Mouse (Mus musculus): ENCODE data around the gene 2210016L21Rik. TPM values are rescaled to one million over a fixed set of nuclear protein-coding genes. Genes with fewer than 3 reads are reported as not detected.

Gene 2210016L21Rik
- polyA plus RNA-seq, 1 experiment from 2014 or later, result 62.7 TPM

DNA sequence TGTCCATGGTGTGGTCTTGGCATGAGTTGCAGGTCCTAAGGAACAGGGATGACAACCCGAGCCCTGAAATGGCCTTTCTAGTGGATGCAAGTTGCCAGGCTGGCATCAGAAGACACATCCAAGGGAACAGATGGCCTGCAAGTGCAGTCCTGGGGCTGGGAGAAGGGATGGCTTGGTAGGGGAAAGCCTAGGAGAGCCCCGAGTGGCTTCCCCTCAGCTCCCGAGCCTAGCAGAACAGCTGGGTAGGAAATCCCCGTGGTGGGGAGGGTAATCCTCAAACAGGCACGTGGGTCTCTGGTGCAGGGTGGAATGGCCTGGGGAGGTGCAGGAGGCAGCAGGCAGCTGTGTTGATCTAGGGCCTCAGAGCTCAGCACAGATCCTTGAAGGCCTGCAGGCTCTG is 7.4 kb downstream of the 2210016L21Rik start:
- peaks cover 9% of the 10 kb centered on the region for H3K4me1 ChIP-seq (replicated peaks)
- no peaks in the 10 kb centered on the region for H3K9me3 ChIP-seq
- no peak overlapping the region for H3K4me3 ChIP-seq (replicated peaks)
- H3K9ac ChIP-seq, result no peak overlapping the region
- ATAC-seq, result no peak
- 45% methylated on average over 5 of the region's 5 CpGs for WGBS
- H3K27me3 ChIP-seq (replicated peaks), result no peaks in the 10 kb centered on the region
- peaks cover 26% of the 10 kb centered on the region for H3K36me3 ChIP-seq
- no peak overlapping the region for H3K27ac ChIP-seq
- H3K4me2 ChIP-seq (replicated peaks), result no peak overlapping the region

DNA sequence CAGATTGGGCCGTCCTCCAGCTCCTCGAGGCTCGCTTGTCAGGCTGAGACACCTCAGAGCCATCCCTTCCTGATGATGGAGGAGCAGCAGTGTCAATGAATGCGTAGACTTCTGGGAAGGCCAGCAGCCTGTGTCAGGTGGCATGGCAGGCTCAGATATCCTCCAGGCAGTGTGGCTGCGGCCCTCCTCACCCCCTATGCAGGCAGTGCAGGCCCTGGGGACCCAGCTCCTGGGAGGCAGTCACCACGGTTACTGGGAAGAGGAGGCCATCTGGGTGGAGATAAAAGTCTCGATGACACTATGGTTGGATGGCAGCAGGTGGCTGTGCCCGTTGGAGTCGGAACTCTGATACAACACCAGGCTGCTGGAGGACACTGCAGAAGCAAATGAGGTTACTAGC is 7.9 kb downstream of the 2210016L21Rik start:
- no peak overlapping the region for H3K9ac ChIP-seq
- H3K4me2 ChIP-seq (replicated peaks), result no peak overlapping the region
- WGBS, result 80% methylated on average over 9 of the region's 9 CpGs
- H3K36me3 ChIP-seq, result peaks cover 26% of the 10 kb centered on the region
- H3K27me3 ChIP-seq (replicated peaks), result no peaks in the 10 kb centered on the region
- H3K4me1 ChIP-seq (replicated peaks), result peaks cover 9% of the 10 kb centered on the region
- no peak overlapping the region for H3K27ac ChIP-seq
- ATAC-seq, result no peak
- no peaks in the 10 kb centered on the region for H3K9me3 ChIP-seq
- H3K4me3 ChIP-seq (replicated peaks), result no peak overlapping the region

DNA sequence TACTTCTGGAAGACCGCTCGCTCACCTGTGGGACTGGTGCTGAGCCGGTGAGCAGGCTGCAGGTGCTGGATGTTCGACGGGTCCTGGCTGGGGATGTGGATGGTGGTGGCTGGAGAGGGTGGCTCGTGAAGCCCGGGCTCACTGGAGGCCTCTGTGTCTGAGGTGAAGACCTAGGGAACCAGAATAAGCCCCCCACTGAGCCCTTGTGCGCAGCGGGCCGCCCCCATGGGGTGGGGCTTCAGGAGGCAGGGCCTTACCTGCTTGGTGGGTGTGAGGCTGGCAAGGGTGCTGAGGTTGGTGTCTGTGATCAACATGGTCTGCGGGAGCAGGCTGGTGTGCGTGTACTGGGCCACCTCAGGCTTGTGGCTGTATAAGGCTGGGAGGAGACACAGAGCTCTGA is 8.7 kb downstream of the 2210016L21Rik start:
- Histone ChIP-seq H3K4me1 (replicated peaks) (peaks cover 9% of the 10 kb centered on the region), H3K27me3 (replicated peaks) (no peaks in the 10 kb centered on the region), H3K4me2 (replicated peaks) (no peak overlapping the region), H3K36me3 (peaks cover 26% of the 10 kb centered on the region), H3K4me3 (replicated peaks) (no peak overlapping the region), H3K9me3 (no peaks in the 10 kb centered on the region), H3K27ac (no peak overlapping the region), H3K9ac (no peak overlapping the region)
- ATAC-seq, result no peak
- 72% methylated on average over 12 of the region's 12 CpGs for WGBS

DNA sequence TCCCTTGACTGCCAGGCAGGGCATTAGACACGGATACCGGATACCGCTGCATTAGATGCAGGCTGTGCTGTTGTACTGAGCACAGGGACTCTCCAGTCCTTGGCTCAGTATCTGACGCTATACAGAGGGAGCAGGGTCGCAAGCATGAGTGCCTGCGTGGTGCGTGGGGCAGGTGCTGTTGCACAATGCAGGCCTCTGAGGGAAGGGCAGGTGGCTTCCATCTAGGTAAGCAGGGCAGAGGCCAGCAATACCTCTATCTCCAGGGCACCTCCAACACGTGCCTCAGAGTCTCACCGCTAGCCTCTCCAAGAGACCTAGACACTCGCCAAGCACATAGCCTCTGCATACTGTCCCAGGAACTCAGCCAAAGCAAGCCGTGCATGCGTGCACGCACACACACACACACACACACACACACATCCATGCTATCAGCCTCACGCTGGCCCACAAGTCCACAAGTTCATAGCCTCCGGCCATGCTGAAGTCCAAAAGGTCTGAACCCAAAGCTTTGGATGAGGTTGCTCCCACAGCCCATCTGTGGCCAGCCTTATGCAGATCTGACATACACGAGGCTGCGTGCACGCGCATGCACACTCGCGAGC is 9.4 kb downstream of the 2210016L21Rik start:
- no peak overlapping the region for H3K27ac ChIP-seq
- peak; percentile 18 for ATAC-seq
- WGBS, result 79% methylated on average over 21 of the region's 21 CpGs

DNA sequence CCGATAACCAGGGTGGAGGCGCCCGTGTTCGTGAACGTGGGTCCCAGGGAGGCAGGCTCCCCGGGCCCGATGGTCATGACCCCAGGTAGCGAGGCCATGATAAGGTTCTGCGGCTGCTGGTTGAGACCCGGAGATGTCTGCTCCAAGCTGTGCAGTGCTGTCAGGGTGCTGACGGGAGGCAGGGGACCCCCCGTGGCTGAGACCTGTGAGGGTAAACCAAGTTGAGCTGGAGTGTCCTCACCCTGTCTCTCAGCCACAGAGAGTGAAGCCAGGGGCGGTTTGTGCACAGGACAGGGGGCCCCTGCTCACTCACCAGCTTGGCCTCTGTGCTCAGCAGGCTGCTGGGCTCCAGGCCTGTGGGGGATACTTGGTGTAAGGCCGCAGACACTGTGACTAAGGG is 11.4 kb downstream of the 2210016L21Rik start:
- Histone ChIP-seq H3K27me3 (replicated peaks) (no peaks in the 10 kb centered on the region), H3K4me3 (replicated peaks) (no peak overlapping the region), H3K9me3 (no peaks in the 10 kb centered on the region), H3K36me3 (peaks cover 5% of the 10 kb centered on the region; the same call in 1 of the 2 replicates), H3K4me1 (replicated peaks) (peaks cover 9% of the 10 kb centered on the region), H3K27ac (no peak overlapping the region), H3K9ac (no peak overlapping the region), H3K4me2 (replicated peaks) (no peak overlapping the region)
- no peak for ATAC-seq
- WGBS, result 85% methylated on average over 14 of the region's 14 CpGs

More for the DNA sequence above, 9.4 kb downstream of the 2210016L21Rik start:
- Histone ChIP-seq H3K27me3 (replicated peaks) (no peaks in the 10 kb centered on the region), H3K4me3 (replicated peaks) (no peak overlapping the region), H3K9ac (no peak overlapping the region), H3K9me3 (no peaks in the 10 kb centered on the region), H3K4me1 (replicated peaks) (peaks cover 9% of the 10 kb centered on the region), H3K36me3 (peaks cover 23% of the 10 kb centered on the region), H3K4me2 (replicated peaks) (no peak overlapping the region)

DNA sequence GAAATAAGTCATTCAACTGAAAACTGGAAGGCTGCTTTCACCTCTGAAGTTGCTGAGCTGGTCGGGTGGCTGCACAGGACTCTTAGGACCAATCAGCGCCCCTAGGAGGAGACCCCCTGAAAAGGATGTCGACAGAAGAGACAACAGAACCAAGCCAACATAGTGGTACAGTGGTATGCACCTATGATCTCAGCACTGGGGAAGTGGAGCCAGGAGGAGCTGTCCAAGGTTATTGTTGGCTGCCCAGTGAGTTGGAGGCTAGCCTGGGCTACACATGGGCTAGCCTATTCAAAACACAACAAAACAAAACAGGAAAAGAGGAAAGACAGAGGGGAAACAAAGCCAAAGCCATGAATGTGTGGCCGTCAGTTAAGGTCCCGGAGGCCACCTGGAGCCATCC is 16.1 kb downstream of the 2210016L21Rik start:
- WGBS, result 85% methylated on average over 5 of the region's 5 CpGs
- H3K4me1 ChIP-seq (replicated peaks), result 0 out of 2 replicates have a peak, but pooled peaks cover 4% of the 10 kb centered on the region
- no peak overlapping the region for H3K4me3 ChIP-seq (replicated peaks)
- H3K9ac ChIP-seq, result no peak overlapping the region
- no peak overlapping the region for H3K4me2 ChIP-seq (replicated peaks)
- no peaks in the 10 kb centered on the region for H3K27me3 ChIP-seq (replicated peaks)
- H3K27ac ChIP-seq, result no peak overlapping the region
- ATAC-seq, result no peak
- no peaks in the 10 kb centered on the region for H3K9me3 ChIP-seq
- H3K36me3 ChIP-seq, result no peaks in the 10 kb centered on the region

DNA sequence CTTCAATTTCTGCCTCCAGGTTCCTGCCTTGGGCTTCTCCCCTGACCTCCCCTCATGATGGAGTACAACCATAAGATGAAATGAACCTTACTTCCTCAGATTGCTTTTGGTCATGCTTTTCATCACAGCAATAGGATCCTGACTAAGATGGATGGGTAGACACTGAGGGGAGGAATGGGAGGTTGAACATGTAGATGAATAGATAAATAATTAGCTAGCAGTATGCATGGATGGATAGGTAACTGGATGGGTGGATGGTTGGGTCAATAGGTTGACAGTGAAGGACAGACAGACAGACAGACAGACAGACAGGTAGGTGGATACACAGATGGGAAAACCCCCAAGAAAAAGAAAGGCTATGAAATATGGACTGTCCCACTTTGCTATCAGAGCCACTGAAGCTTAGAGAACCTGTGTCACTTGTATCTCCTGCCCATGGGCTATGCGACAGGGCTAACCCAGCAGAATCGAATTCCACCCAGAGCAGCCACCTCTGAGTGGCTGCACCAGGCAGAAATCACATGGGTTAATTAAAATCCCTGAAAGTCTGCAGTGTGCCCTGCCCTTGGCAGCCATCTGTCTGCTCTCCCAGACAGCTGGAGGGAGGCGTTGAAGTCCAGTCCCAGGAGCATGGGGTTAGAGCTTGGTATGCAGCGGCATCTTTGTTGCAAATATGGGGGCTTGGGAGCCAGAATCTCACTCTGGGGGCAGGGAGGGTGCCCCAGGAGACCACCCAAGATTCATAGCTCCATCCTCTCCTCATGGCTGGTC is 19.8 kb downstream of the 2210016L21Rik start:
- Histone ChIP-seq H3K9ac (no peak overlapping the region), H3K4me2 (replicated peaks) (no peak overlapping the region), H3K9me3 (no peaks in the 10 kb centered on the region), H3K27me3 (replicated peaks) (no peaks in the 10 kb centered on the region), H3K27ac (no peak overlapping the region), H3K4me1 (replicated peaks) (0 out of 2 replicates have a peak, but pooled peaks cover 4% of the 10 kb centered on the region), H3K4me3 (replicated peaks) (no peak overlapping the region), H3K36me3 (no peaks in the 10 kb centered on the region)
- 52% methylated on average over 4 of the region's 4 CpGs for WGBS
- no peak for ATAC-seq

DNA sequence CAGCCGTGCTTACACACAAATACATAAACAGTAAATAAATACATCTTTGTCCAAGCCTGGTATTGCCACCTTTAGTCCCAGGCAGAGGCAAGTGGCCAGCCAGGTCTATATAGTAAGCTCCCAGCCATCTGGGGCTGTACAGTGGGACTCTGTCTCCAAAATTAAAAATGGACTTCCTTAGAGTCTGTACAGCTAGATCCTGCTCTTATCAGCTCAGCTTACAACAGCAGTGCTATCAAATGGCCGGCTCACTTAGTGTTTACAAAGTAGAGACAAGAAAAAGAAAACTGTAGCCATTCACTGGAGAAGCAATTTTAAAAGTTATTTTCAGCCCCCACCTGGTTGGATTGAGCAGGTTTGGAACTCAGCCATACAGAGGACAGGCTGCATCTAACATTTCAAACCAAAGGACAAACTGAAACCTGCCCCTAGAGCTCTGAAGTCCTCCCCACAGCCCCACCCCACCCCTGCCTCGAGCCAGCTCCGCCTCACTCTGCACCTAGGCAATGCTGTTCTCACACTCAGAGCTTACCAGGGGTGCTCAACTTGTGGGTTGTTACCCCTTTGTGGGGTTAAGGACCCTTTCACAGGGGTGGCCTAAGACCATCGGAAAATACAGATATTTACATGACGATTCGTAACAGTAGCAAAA is 22.5 kb downstream of the 2210016L21Rik start:
- Histone ChIP-seq H3K9ac (no peak overlapping the region), H3K27me3 (replicated peaks) (no peaks in the 10 kb centered on the region), H3K4me2 (replicated peaks) (peak overlapping the region; percentile 50), H3K36me3 (no peaks in the 10 kb centered on the region), H3K4me3 (replicated peaks) (peak overlapping the region; percentile 15; the same call in 1 of the 2 replicates), H3K27ac (peak overlapping the region; percentile 90), H3K9me3 (no peaks in the 10 kb centered on the region), H3K4me1 (replicated peaks) (peaks cover 10% of the 10 kb centered on the region; the same call in 1 of the 2 replicates)
- WGBS, result 33% methylated on average over 7 of the region's 7 CpGs
- ATAC-seq, result peak; percentile 74

DNA sequence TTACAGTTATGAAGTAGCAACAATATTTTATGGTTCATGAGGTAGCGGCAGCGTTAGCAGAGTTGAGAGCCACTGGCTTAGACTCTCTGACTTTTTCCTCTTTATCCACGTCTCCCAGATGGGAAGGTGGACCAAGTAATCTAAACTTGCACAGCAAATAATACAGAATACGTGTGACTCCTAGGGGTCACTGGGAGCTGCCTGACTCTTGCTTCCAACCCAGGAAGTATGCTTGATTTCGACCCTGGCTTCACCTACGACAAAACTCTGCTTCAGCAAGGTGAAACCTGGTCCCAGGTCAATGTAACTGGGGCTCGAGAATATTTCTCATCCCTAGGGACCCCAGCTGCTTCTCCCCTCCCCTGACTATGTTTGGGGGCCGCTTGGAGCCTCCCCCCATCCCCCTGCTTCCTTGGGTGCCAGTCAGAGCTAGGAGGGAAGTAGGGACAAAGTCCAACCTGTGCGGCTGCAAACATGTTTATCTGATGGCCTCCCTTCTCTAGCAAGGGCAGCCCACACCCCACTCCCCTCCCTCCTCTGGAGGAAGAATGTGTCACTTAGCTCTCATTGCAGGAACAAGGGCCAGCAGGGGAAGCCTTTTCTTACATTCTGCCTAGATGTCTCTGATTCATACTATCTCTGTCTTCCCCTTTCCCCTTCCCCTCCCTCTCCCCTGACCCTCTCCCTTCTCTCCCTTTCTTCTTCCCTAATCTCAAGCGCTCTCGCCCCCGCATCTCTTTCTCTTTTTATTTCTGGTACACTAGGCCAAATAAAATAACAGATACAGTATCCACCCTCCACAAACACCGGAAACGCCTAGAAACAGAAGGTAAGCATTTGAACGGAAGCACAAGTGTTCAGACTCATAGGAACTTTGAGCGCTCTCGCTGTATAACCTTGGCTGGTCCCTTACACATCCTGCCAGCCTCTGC is 23.3 kb downstream of the 2210016L21Rik start:
- H3K36me3 ChIP-seq, result no peaks in the 10 kb centered on the region
- no peaks in the 10 kb centered on the region for H3K27me3 ChIP-seq (replicated peaks)
- H3K4me2 ChIP-seq (replicated peaks), result peak overlapping the region; percentile 50
- peak; percentile 83 for ATAC-seq
- H3K9me3 ChIP-seq, result no peaks in the 10 kb centered on the region
- peak overlapping the region; percentile 8; the same call in 1 of the 2 replicates for H3K9ac ChIP-seq
- H3K27ac ChIP-seq, result peak overlapping the region; percentile 90
- WGBS, result 36% methylated on average over 17 of the region's 17 CpGs
- peak overlapping the region; percentile 15 for H3K4me3 ChIP-seq (replicated peaks)
- H3K4me1 ChIP-seq (replicated peaks), result peaks cover 10% of the 10 kb centered on the region; the same call in 1 of the 2 replicates

DNA sequence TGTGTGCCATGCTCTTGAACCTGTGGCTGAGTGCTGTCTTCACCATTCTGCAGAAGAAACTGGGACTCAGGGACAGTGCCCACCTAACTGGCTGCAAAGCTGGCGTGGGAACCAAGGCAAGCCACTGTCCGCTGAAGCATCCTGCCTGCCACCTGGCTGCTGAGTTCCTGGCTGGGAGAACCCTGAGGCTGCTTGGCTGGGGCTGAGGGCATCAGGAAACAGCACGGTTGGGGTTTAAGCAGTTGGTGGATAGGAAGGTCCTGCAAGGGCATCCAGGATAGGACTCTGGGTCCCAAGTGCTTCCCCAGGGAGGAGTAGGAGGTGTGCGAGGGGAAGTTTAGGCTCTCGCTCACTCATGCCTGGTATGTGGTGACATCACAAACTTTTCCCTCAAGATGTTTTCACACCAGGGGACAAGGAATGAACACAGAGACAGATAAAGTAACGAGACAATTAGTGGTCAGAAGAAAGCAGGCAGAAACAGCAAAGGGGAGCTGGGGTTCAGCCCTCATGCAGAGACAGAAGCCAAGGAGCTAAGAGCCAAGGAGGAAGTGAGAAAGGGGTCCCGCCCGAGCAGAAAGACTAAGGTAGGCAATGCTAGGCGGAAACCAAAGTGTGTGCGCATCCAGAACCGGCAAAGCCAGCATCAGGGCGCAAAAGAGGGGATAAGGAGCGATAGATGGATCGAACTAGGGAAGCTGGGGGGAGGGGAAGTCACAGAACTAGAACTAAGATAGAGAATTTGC is 25.7 kb downstream of the 2210016L21Rik start:
- Histone ChIP-seq H3K4me3 (replicated peaks) (peak overlapping the region; percentile 47), H3K4me2 (replicated peaks) (peak overlapping the region; percentile 58), H3K36me3 (no peaks in the 10 kb centered on the region), H3K27me3 (replicated peaks) (no peaks in the 10 kb centered on the region), H3K4me1 (replicated peaks) (peaks cover 8% of the 10 kb centered on the region; the same call in 1 of the 2 replicates), H3K27ac (peak overlapping the region; percentile 92), H3K9ac (peak overlapping the region; percentile 41), H3K9me3 (no peaks in the 10 kb centered on the region)
- WGBS, result 31% methylated on average over 14 of the region's 14 CpGs
- ATAC-seq, result no peak

DNA sequence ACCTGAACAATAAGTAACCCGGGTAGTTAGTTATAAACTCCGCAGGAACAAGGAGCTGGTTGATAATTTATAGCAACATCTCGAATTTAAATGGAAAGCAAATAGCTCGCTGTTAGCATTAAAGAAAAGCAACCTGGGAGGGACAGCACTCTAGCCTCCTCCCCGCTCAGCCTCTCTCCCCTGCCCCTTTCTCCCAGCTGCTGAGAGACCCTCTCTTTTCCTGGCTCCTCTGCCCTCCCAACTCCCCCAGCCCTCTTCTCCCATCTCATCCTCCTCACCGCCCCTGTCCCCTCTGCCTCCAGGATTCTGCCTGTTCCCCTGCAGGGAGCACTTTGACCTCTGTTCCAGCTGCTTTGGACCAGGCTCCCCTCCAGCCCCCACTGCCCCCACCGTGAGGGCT is 26.7 kb downstream of the 2210016L21Rik start:
- no peaks in the 10 kb centered on the region for H3K27me3 ChIP-seq (replicated peaks)
- H3K36me3 ChIP-seq, result no peaks in the 10 kb centered on the region
- H3K27ac ChIP-seq, result peak overlapping the region; percentile 92
- H3K9ac ChIP-seq, result peak overlapping the region; percentile 68
- H3K4me3 ChIP-seq (replicated peaks), result peak overlapping the region; percentile 47
- H3K9me3 ChIP-seq, result no peaks in the 10 kb centered on the region
- peaks cover 8% of the 10 kb centered on the region; the same call in 1 of the 2 replicates for H3K4me1 ChIP-seq (replicated peaks)
- 21% methylated on average over 7 of the region's 7 CpGs for WGBS
- H3K4me2 ChIP-seq (replicated peaks), result peak overlapping the region; percentile 58
- ATAC-seq, result peak; percentile 4; the same call in 1 of the 2 replicates
